Mouse (Mus musculus): Measurements from ENCODE around the gene Eml3.
"Not testable (repeated sequence)": the region's sequence is repeated elsewhere in the genome, so short reads cannot be mapped to it uniquely, and the experiment has no call there.

Eml3 gene

DNA sequence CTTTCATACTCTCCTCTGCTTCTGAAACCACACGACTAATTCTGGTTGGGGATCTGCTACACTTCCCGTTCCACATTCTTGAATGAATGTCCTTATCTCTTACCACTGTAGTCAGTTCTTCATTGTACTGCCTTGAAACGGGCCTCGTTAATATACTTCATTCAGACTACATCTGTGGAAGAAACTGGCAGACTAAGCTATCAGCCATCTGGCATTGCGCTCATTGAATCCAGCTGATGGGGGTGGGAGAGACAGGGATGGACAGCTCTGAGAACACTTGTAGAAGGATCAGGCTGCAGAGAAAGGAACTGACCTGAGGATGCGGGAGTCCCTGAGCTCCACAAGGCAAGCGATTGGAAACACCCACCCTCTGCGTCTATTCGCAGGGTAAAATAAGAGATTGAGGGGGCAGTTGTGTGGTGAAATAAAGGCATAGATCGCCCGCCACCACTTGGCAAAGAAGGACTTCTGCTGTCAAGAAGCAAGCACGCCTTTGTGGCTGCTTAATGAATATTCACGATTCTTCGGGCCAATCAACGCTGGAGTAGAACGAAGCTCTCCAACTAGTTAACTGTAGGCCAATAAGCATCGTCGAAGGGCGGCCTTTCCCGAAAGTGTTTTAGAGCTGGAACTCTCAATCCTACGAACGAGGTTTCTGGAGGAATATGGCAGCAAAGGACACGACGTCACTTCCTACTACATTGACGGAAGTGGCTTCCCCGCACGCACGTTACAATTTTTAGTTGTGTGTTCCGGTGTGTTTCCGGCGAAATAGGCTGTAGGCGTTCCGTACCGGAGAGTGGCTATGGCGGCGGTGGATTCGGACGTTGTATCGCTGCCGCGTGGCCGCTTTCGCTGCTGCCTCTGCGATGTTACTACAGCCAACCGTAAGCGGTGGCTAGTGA, 24.0 kb downstream of the Eml3 start, which contains the start of gene Tut1:
Gene Tut1 (plus strand): TSS at position 713 of the 905 bp plus-strand sequence.
- peak; percentile 86 to 87 for DNase-seq

DNA sequence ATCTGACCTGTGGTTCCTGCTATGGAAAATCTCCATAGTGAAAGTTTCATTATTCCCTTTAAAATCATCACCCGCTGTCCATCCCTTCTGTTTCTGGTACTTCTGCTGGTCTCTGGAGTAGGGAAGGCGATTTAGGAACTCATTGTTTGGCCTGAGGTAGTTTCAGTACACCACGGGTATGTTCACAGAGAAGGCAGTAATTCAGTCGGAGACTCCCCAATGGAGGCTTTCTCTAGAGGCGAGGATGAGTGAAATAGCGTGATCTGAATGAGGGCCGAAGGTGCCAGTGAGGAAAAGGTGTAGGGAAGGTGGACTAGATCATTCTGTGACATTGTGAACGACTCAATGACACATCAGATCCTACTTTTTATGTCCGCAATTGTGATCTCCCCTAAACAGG, 24.8 kb downstream of the Eml3 start:
- DNase-seq, result no peak

DNA sequence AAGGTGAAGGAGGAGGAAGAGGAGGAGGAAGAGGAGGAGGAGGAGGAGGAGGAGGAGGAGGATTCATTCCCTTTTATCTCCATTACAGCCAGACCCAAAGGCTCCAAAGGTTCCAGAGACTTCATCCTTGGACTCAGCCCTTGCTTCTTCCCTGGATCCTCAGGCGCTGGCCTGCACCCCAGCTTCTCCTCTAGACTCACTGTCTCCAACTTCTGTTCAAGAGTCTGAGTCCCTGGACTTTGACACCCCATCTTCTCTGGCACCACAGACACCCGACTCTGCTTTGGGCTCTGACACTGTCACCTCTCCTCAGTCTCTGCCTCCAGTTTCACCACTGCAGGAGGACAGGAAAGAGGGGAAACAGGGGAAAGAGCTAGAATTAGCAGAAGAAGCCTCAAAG, 32.9 kb downstream of the Eml3 start:
- no peak for DNase-seq

DNA sequence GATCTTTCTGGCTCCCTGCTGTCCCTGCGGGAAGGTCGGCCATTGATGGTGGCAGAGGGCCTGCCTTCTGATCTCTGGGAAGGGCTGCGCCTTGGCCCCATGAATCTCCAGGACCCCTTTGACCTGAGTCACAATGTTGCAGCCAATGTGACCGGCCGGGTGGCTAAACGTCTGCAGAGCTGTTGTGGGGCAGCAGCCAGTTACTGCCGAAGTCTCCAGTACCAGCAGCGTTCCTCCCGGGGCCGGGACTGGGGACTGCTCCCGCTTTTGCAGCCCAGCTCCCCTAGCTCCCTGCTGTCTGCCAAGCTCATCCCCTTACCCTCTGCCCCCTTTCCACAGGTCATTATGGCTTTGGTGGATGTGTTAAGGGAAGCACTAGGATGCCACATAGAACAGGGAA, 35.7 kb downstream of the Eml3 start:
- DNase-seq, result no peak

DNA sequence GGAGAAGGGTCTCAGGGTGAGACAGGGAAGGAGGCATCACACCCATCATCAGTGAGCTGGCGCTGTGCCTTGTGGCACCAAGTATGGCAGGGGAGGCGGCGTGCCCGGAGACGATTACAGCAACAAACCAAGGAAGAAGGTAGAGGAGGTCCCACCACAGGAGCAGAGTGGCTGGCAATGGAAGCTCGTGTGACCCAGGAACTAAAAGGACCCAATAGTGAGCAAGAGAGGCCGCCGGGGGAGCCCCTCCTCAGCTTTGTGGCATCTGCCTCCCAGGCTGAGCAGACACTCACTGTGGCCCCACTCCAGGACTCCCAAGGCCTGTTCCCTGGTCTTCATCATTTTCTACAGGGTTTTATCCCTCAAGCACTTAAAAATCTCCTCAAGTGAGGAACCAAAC, 36.4 kb downstream of the Eml3 start:
- peak in 1 of 2 experiments; percentile 37 for DNase-seq

DNA sequence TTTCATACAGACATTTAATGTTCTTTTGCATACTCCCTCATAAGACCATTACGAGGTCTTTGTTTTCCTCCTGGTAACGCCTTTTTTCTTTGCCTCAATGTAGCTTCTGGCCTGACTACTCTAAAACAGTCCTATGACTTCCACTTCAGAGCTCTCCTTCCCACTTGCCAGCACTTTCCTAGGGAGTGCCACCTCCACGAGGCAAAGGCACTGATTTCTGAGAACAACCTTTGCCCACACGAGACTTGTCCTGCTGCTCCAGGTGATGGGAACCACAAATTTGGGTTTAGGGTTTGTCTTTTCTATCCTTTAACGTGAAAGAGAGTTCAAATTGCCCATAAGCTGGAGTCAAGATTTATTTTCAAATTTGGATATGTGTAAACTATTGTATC, 36.8 kb downstream of the Eml3 start:
- no peak for DNase-seq

DNA sequence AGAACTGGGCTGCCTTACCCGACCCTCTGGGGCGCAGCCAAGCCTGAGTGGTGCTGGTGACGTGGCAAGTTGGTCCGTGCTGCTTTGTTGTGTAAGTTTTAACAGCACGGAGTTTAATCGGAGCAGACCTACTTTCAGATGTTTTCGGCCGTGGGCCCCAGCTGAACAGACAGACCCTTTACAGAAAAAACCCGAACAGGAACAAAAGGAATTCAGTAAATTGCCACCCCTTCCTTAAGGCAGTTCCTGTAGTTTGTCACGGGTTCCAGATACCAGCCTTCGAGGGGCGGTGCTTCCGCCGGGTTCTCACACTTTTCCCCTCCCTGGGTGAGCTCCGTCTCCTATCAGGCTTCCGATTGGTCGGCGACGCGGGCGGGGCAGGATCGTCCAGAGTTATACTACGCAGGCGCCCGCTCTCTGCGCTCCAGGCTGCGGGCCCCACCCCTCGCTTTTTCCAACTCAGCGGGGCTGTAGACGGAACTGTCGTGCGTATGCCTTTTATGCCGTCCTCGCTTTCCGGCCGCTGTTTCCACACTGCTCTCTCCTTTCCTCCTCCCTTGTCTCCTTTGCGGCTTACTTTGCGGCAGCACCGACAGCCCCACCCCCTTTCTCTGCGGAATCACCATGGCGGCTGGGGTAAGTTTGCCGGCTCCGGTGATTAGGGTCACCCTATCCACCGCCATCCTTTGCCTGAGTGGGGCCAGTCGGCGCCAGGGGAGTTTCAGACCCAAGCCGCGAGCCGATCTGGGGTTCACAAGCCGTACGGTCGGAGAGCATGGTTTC, 37.4 kb downstream of the Eml3 start, which contains the start of gene Eef1g:
Gene Eef1g (plus strand): TSS at position 452 of the 783 bp plus-strand sequence.
- DNase-seq, result peak; percentile 98 to 100

DNA sequence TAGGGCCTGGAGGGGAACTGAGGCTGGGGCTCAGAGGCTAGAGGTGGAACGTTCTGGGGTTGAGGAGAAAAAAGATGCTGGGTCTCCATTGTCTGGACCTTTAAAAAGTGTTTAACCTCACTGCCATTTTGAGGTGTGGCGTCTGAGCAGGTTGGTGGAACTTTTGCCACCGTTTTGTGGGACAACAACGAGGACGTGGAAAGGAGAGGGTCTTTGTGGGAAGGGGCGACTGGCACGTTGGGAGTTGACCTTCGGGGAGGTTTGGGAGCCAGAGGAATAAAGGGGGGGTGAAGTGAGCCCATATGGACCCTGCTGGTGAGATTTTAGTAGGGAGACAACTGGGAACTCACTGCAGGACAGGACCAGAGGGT, 38.0 kb downstream of the Eml3 start:
- DNase-seq, result no peak

DNA sequence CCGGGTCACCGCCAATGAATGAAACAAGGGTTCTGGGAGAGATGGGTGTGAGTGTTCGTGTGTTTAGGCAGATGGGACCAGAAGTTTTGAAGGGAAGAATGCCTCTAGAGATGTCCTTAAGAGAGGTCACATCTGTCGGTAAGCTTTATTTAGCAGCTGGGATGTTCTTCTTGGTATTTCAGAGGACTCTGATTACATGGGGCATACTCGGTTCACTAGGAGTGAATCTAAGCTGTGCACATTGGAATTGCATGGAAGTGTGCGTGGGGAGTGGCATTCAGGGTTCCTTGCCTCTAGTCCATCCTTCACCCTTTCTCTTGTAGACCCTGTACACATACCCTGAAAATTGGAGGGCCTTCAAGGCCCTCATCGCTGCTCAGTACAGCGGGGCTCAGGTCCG, 38.5 kb downstream of the Eml3 start:
- DNase-seq, result no peak

DNA sequence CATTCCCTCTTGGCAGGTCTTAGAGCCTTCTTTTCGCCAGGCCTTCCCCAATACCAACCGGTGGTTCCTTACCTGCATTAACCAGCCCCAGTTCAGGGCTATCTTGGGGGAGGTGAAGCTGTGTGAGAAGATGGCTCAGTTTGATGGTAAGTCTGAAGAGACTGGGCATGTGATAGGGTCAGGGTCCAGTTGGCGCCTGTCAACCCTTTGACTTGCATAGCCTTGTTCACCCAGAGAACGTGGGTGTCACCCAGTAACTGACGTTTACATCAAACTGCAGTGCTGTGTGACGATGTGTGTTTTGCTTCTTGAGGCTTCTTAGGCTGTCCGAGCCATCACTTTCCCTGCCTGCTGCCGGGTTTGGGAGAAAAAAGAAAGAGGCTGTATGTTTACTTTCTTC, 43.1 kb downstream of the Eml3 start:
- DNase-seq, result not testable (repeated sequence)

DNA sequence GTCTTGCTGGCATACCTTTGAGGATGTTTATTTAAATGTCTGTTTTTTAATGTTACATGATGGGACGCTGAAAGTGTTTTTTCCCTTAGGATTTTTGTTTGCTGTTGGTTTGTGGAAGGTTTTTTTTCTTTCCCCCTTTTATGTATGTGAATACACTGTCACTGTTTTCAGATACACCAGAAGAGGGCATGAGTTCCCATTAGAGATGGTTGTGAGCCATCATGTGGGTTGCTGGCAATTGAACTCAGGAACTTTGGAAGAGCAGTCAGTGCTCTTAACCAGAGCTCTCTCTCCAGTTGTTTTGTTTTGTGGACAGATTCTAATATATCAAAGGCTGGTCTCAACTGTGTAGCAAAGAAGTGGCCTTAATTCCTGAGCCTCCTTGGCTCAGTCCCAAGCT, 45.3 kb downstream of the Eml3 start:
- no peak for DNase-seq

DNA sequence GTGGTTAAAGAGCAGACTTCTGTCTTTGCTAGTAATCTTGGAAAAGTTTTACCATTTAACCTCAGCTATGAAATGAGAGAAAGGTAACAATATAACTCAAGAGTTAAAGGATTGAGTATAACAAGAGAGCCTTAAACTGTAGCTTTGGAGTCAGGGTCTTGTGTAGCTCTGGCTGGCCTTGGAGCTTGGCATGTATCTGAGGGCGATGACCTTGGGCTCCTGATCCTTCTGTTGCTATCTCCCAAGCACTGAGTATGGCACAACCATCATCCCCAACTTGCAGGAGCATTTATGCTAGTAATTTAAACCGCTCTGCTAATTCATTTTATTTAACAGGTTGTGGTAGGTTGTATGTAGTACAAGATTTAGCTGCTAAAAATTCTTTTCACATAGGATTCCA, 46.1 kb downstream of the Eml3 start:
- DNase-seq, result no peak

DNA sequence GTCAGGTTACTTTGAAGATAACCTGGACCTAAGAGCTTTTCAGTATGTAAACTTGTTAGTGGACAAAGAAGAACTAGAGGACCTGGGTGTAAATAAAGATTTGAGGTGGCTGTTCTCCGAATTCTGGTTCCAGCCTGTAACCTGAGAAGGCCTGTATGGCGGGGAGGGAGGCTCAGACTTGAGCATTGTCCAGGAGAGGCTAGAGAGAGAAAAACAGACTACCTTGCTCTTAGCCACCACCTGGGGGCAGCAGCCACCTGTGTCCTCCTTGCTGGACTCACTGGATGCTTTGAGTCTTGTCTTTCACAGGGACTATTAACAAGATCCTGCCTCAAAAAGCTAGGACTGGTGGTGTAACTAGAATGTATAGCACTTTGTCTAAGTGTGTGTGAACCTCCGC, 47.2 kb downstream of the Eml3 start:
- peak; percentile 27 to 36 for DNase-seq

DNA sequence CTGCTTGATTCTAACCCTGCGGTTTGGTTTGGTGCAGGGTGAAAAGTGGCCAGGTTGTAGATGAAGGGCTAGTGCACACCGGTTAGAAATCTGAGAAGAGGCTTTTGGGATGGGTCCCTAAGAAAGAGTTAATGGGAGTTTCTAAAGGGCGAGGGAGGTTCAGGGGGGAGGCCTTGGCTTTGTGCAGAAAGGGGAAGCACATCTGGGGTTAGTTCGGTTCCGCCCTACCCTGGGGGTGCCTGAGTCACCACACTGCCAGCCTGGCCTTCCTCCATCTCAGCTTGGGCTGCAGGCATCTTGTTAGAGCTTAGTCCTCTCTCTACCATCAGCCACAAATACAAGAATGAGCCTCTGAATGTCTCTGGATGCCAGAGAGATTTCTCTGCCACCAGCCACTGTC, 51.4 kb downstream of the Eml3 start:
- no peak for DNase-seq

DNA sequence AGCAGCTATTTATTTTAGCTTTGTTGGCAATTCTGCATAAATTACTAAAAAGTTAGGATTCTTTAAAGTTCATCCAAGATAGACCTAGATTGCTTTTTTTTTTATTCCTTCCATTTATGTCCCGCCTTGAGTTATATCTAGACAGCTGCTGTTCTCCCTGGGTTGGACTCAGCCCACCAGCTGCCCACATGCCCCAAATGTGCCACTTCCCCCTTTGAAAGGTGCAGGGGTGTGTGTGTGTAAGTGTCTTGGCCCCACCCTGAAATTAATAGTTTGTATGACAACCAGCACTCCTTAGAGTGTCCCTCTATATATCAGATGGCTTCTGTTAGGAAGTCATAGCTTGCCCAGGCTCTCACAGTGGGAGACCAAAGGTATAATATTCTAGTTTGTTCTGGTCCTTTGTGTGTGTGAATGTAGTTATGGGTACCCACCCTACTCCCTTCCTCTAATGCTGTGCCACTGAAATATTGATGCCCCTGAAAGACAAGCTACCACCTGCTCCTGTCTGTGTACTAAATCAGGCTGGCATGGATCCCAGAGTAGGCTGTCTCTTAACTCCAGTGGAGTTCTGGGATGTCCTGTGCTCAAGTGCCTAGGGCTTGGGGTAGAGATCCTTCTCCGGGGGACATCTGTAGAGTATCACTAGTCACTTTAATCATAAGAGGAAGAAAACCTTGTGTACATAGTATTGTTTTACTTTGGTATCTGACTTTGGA, 52.3 kb downstream of the Eml3 start:
- DNase-seq, result no peak

DNA sequence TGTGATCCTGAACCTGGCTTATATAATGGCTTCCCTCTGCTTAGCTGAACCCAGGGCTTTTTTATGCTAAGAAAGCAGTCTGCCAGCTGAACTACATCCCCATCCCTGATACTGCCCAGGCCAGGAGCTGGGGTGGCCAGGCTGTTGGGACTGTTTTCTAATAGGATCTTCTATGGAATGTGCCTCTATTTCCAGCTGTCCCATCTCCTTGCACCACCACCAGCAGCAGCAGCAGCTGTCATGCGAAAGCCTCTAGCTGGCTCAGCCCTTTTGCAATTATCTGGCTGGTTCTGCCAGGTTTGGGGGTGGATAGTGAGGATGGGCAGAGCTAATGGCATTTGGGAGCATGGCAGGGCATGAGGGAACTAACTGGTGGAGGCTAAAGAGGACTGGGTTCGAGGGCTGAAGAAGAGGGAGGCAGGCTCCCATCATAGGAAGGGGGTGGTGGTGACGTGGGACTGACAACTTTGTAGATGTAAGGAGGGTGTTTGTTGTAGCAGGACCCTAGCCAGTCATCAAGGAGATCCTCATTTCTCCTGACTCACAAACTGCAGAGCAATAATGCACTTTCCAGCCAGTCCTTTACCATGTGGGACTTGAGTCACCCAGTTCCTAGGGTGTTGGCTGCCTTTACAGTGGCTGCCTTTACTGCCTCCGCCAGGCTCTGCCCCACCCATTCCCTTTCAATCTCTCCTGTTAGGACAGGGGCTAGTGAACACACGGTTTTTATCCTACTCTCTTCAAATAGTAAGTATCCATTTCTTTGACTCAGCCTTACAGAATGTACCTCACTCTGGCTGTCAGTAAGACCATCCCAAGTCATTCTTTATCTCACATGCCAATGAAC, 53.2 kb downstream of the Eml3 start:
- DNase-seq, result no peak

DNA sequence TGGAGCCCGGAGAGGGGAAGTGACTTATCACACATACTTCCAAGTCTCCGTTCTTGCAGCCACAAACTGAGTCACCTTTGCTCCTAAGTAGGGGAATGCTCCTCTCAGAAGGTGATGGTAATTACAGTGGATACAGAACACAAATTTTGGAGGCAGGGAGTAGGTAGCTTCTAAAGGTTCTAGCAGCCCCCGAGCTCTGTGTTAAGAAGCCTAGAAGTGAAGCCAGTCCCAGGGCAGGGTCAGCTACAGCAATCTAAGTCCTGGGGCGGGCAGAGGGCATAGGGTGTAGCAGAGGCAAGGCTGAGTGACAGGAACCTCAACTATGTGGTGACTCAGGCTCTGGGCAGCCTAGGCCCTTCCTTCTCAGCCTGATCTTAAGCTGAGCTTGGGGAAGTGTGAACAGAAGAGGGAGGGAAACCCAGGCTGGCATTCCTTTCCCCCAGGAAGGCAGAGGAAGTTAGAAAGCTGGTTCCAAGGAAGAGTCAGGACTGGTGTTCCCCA, 53.8 kb downstream of the Eml3 start:
- no peak for DNase-seq

DNA sequence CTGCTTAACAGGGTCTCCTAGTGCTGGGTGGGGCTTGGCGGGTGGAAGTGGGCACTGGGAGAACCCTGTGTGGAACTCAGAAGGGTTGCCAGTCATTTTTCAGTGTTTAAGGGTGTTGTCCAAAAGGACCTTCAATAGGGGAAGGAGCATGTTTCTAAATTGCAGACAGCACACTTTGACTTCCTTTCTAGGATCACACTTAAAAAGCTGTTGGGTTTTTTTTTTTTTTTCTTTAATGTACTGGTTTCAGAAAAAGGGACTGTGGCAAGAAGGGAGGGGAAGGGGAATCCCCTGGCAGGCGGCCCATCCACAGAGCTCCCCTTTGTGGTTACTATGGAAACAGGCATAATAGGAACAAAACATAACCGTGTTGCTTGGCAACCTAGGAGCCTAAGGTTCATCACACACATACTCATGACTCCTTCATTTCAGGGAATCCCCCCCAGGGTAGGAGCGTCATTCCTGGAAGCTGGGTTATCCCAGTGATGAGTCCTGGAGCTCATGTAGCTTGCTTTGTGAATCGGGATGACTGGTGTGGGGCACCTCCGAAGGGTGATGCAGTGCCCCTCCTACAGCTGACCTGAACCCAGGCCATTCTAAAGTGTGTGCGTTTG, 55.0 kb downstream of the Eml3 start:
- peak; percentile 40 to 66 for DNase-seq

DNA sequence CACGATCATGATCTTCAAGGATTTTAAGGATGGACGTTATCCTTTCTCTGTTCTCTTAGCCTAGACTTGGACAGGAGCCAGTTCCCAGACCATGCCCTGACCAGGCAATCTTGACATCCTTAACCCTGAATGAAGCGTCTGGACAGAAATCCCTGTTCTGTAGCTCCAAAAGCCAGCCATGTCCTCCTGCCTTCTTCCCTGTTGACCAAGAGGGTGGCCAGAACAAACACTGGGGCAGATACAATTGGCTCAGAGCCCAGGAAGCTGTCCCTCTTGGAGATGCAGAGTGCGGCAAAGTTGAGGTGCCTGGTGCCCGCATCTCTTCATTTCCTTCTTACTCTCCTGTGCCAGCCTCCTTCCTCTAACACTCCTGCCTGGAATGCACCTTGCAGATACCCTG, 56.5 kb downstream of the Eml3 start:
- DNase-seq, result no peak

DNA sequence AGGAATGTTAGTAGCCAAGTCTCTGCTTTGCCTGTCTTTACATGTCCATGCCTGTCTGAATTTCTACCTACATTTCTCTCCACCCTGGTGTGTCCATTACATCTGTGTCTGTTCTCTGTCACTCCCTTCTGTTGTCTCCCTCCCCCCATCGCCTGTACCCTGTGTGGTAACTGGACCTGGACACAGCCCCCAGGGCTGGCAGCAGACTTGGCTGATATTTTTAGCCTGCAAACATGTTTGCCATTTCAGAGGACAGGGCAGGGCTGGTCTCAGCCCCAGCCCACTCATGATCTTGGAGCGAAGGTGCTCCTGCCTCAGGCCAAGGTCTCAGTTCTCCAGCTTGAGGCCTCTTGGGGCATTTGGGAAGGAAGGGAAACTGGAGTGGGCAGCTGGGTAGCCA, 58.5 kb downstream of the Eml3 start:
- no peak for DNase-seq

DNA sequence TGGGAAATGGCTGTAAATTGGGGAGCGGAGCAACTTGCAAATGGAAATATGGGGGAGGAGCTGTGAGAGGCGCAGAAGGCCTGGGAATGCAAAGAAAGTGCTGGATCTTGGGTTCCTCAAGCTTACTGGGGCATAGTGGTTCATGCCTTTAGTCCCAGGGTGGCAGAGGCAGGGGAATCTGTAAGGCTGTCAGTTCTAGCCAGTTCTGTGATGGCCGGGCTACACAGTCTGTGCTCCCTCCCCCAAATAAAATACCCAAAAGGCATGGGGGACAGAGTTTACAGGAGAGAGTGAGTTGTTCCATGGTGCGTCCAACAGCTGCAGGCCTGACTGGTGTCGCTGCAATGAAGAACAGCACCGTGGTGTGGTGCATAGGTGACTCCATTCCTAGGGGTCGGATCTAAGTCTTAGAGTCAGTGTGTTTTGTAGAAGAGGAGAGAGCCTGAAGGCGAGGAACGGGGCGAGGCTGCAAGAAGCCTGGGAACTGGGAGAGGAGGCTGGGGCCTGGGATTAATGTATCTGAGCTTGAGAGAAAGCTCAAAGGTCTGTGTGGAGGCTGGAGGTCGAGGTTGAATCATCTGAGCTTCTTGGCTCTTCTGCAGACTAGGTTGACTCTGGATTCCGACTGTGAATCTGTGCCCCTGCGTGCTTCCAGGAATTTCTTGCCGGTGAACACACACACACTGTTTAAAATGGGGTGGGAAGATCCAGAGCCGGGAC, 59.2 kb downstream of the Eml3 start:
- DNase-seq, result no peak
